Mouse (Mus musculus): ENCODE measurements around the gene Dnaja1.

Gene Dnaja1

GRCm38 (mm10) chr4:40722011-40722666 is at the start of gene Dnaja1:
Dnaja1 (plus strand) TSS chr4:40722150.
- DNase-seq = peak; percentile 99

- no peak for DNase-seq
Measured at GRCm38 (mm10) chr4:40673526-40673925, 48.4 kb upstream of the Dnaja1 start.

GRCm38 (mm10) chr4:40676338-40676737 is 45.6 kb upstream of the Dnaja1 start:
- no peak for DNase-seq

GRCm38 (mm10) chr4:40677132-40677531 is 44.8 kb upstream of the Dnaja1 start:
- DNase-seq = peak; percentile 37 to 53

GRCm38 (mm10) chr4:40680250-40680860 is 41.6 kb upstream of the Dnaja1 start:
- DNase-seq = peak; percentile 41 to 57

GRCm38 (mm10) chr4:40681908-40682307 is 40.0 kb upstream of the Dnaja1 start:
- peak; percentile 65 to 79 for DNase-seq

GRCm38 (mm10) chr4:40682359-40682758 is 39.6 kb upstream of the Dnaja1 start:
- no peak for DNase-seq

- no peak for DNase-seq
Measured at GRCm38 (mm10) chr4:40683306-40683705, 38.6 kb upstream of the Dnaja1 start.

GRCm38 (mm10) chr4:40691100-40691499 is 30.9 kb upstream of the Dnaja1 start:
- no peak for DNase-seq

- DNase-seq = no peak
Measured at GRCm38 (mm10) chr4:40697059-40697458, 24.9 kb upstream of the Dnaja1 start.

- DNase-seq = no peak
Measured at GRCm38 (mm10) chr4:40700216-40700615, 21.7 kb upstream of the Dnaja1 start.

GRCm38 (mm10) chr4:40701796-40702195 is 20.2 kb upstream of the Dnaja1 start:
- DNase-seq = no peak

GRCm38 (mm10) chr4:40702797-40703709 is 18.9 kb upstream of the Dnaja1 start, which contains the start of gene Aptx:
Aptx (minus strand) TSS chr4:40703194.
- peak; percentile 96 to 99 for DNase-seq

GRCm38 (mm10) chr4:40703710-40704275 is 18.2 kb upstream of the Dnaja1 start:
- DNase-seq = peak; percentile 21 to 27

GRCm38 (mm10) chr4:40717141-40717540 is 4.8 kb upstream of the Dnaja1 start:
- DNase-seq = no peak

GRCm38 (mm10) chr4:40720910-40721309 is 1.0 kb upstream of the Dnaja1 start:
- no peak for DNase-seq

- DNase-seq = peak in 1 of 2 experiments; percentile 87
Measured at GRCm38 (mm10) chr4:40722687-40723460, 924 bp downstream of the Dnaja1 start.

GRCm38 (mm10) chr4:40725141-40725540 is 3.2 kb downstream of the Dnaja1 start:
- DNase-seq = no peak

GRCm38 (mm10) chr4:40725554-40725953 is 3.6 kb downstream of the Dnaja1 start:
- no peak for DNase-seq

GRCm38 (mm10) chr4:40727247-40727646 is 5.3 kb downstream of the Dnaja1 start:
- no peak for DNase-seq

- DNase-seq = no peak
Measured at GRCm38 (mm10) chr4:40731262-40731661, 9.3 kb downstream of the Dnaja1 start.

- no peak for DNase-seq
Measured at GRCm38 (mm10) chr4:40735351-40735750, 13.4 kb downstream of the Dnaja1 start.
